Mouse (Mus musculus) heart, adult 2 months (tissue): ENCODE measurements around the gene Clp1. TPM values are rescaled to one million over a fixed set of nuclear protein-coding genes. Genes with fewer than 3 reads are reported as not detected.

Source experiments
- DNase-seq, 2 experiments: peaks; one replicate each; pipeline ENCODE4 v3.0.0; 2021
- H3K27ac ChIP-seq: fragments of 200-600 bp; 2 replicates; pipeline ENCODE4 v1.8.1; 2022
- H3K27me3 ChIP-seq: fragments of 200-500 bp; 2 replicates; pipeline ENCODE4 v1.6.1; 2012; ENCODE audit warnings: mild to moderate bottlenecking, low read length, inconsistent platforms, mixed read lengths; ENCODE audit not compliant: control insufficient read depth, insufficient read depth
- H3K36me3 ChIP-seq: fragments of 200-500 bp; 2 replicates; pipeline ENCODE4 v1.6.1; 2012; ENCODE audit warnings: low read length, inconsistent platforms; ENCODE audit not compliant: control insufficient read depth, insufficient read depth
- H3K4me1 ChIP-seq: fragments of 200-500 bp; 2 replicates; pipeline ENCODE4 v1.6.1; 2011; ENCODE audit warnings: low read length; ENCODE audit not compliant: control insufficient read depth, insufficient read depth
- H3K4me3 ChIP-seq: fragments of 200-600 bp; 2 replicates; pipeline ENCODE4 v1.8.1; 2022
- H3K79me2 ChIP-seq: fragments of 200-500 bp; replicated peaks from 2 replicates; pipeline ENCODE4 v1.6.1; 2012; ENCODE audit warnings: mild to moderate bottlenecking, inconsistent platforms, low read length, moderate library complexity, mixed read lengths; ENCODE audit not compliant: control insufficient read depth, insufficient read depth
- H3K9ac ChIP-seq: fragments of 200-500 bp; 2 replicates; pipeline ENCODE4 v1.6.1; 2012; ENCODE audit warnings: low read depth, mild to moderate bottlenecking, control low read depth, inconsistent platforms, low read length, mixed read lengths
- CTCF ChIP-seq: fragments of 200-600 bp; IDR thresholded peaks from 2 replicates; pipeline ENCODE4 v1.8.1; 2022; ENCODE audit warnings: antibody characterized with exemption, mild to moderate bottlenecking, moderate library complexity
- EP300 ChIP-seq: fragments of 200-500 bp; IDR thresholded peaks from 2 replicates; pipeline ENCODE4 v1.6.1; 2011; ENCODE audit warnings: low read depth, low read length, control low read depth; ENCODE audit not compliant: insufficient read depth
- POLR2A ChIP-seq: fragments of 200-500 bp; IDR thresholded peaks from 2 replicates; pipeline ENCODE4 v1.6.1; 2011; ENCODE audit warnings: mild to moderate bottlenecking, low read depth, low read length, control low read depth; ENCODE audit not compliant: insufficient read depth
- WGBS: fragments of 180-500 bp; shearing (Covaris S2); methylation state at CpG from one replicate; pipeline ENCODE4 v1.1.7; 2018; 5-methylcytosine and 5-hydroxymethylcytosine counted together
- intact Hi-C: fragments of 180-260 bp; cut with DNase I; formaldehyde crosslinking; loops from one replicate; pipeline ENCODE4 v1.15.1; 2025
- microRNA-seq, 2 experiments: library from miRNA; unstranded; fragments of <30 nt; microRNA quantifications; one replicate each; pipeline ENCODE4 v1.2.0; 2021
- polyA plus RNA-seq: library from polyadenylated mRNA; depleted of rRNA; stranded (reverse); fragments of >200 nt; gene quantifications from 2 replicates; pipeline ENCODE4 v1.2.3, GENCODE M21; 2012; rRNA removed
- total RNA-seq, 2 experiments: library from RNA; stranded (reverse); gene quantifications; 2 replicates each; pipeline ENCODE4 v1.2.3; 2021

The Clp1 gene
- total and polyA plus RNA-seq, 3 experiments, result 3.5 to 4.6 (median 4.0) TPM

DNA sequence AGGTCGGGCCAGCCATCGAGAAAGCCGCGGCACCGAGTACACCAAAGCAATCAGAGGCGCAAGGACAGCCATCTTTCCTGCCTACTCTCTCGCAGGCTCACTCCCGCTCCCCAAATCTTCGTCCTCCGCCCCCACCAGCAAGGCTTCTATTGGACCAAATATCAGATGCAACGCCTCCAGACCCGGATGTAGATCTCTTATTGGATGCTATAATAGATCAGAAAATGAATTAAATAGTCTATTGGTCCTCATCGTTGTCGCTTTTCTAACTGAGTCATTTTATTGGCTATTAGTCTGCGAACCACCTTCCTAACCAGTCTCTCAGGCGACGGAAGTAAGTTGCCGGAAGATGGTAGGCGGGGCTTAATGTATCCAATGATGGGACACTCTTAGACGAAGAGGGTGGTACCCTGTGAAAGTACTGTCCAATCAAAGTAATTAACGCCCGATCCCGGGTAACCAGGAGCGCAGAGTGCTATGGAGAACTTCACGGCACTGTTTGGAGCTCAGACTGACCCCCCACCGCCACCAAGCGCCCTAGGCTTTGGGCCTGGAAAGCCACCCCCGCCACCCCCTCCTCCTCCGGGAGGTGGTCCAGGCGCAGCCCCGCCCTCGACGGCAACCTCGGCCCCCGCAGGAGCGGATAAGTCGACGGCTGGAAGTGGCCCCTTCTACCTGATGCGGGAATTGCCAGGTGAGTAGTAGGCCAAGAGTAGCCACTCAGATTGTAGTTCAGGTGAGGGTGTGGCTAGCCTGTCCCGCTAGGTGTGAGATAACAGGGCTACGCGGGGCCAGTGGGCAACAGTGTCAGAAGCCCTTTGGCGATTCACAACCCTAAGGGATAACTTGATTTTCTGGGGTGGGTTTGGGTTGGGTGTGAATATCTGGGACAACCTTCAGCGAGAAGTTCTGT lies 48.9 kb downstream of the Clp1 start, which contains the start of the genes Gm28635 and Med19:
Gene Gm28635 (minus strand): TSS at position 74 of the 913 bp plus-strand sequence.
Gene Med19 (plus strand): TSS at position 435 of the 913 bp plus-strand sequence.
- Histone ChIP-seq H3K9ac (peak within 1 kb of the TSS; percentile 88), H3K4me1 (peaks cover 3% of the 10 kb centered on the region; the same call in 1 of the 2 replicates), H3K27ac (peak within 1 kb of the TSS; percentile 61), H3K79me2 (peaks cover 1% of the 10 kb centered on the region; the same call in 1 of the 2 replicates), H3K27me3 (no peaks in the 10 kb centered on the region), H3K4me3 (peak within 1 kb of the TSS; percentile 88), H3K36me3 (no peaks in the 10 kb centered on the region; the same call in 1 of the 2 replicates)
- under 1% methylated on average over 44 of the region's 44 CpGs for WGBS
- intact Hi-C loops, result loop anchor here (2.0 kb wide), 1 partner anchor 37 kb away; the partner anchor contains the start of gene Zdhhc5
- peak; percentile 83 to 95 for DNase-seq
- TF ChIP-seq CTCF, result no peak
- peak; percentile 69 for TF ChIP-seq POLR2A
- TF ChIP-seq EP300, result 0 out of 2 replicates have a peak, but pooled peaks have one; percentile 21

DNA sequence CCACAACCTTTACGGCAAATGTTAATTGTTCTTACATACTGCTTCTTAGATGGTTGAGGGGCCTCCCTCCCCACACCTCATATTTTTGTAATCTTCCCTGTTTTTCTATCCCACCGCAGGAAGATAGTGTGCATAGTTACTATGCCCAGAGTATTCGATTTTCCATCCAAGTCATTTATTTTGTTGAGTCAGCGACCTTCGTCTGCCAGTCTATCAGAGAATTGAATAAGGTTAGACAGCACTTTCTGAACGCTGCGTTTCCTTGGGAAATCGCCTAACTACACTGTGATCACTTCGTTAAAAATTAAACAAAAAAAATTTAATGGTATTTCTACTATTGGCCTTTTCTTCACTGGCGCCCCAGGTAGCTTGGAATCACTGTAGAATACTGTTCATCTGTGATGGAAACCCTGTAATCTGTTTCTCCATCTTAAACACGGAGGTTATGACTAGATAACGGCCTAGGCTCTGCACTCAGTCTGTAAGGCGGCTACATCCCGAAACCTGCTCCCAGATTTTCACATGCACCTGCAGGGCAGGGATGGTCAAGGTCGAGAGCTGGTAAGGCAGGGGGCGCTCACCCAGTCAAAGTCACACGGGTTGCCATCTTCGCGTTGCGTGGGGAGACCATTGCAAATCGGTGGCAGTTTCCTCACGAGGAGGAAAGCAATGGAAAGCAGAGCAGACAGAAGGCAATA lies 49.7 kb downstream of the Clp1 start:
- DNase-seq, result no peak
- peak overlapping the region; percentile 73 for H3K4me3 ChIP-seq
- H3K4me1 ChIP-seq, result peaks cover 3% of the 10 kb centered on the region; the same call in 1 of the 2 replicates
- H3K9ac ChIP-seq, result peak overlapping the region; percentile 88
- no peaks in the 10 kb centered on the region; the same call in 1 of the 2 replicates for H3K36me3 ChIP-seq
- 6% methylated on average over 22 of the region's 22 CpGs for WGBS
- no peaks in the 10 kb centered on the region for H3K27me3 ChIP-seq
- H3K79me2 ChIP-seq, result peaks cover 1% of the 10 kb centered on the region; the same call in 1 of the 2 replicates
- peak overlapping the region; percentile 7 for H3K27ac ChIP-seq
- intact Hi-C loops, result no loop called here
- TF ChIP-seq EP300 (no peak), POLR2A (no peak), CTCF (peak; percentile 59)

Small RNA genes lying within 50 kb of the gene (microRNA-seq; reads per million reads assigned to microRNA genes)
- 2,956 to 3,985 reads per million in 2 experiments for gene Mir130a

Other genes with a start within 250 kb of the Clp1 start
- 10 to 100 TPM; 53.4 to 61.4 TPM for gene Ctnnd1, start 76.6 kb downstream of the Clp1 start, total RNA-seq
- gene Ctnnd1, start 76.6 kb downstream of the Clp1 start, polyA plus RNA-seq, result 26.5 and 54.5 TPM in 2 replicates
- gene Btbd18, start 68.3 kb downstream of the Clp1 start, total RNA-seq, result not detected
- not detected in 2 replicates for gene Btbd18, start 68.3 kb downstream of the Clp1 start, polyA plus RNA-seq
- 10 to 100 TPM; 21.8 to 28.0 TPM for gene Selenoh, start 56.6 kb downstream of the Clp1 start, total RNA-seq
- 18.0 and 19.6 TPM in 2 replicates for gene Selenoh, start 56.6 kb downstream of the Clp1 start, polyA plus RNA-seq
- gene Gm28635, start 49.3 kb downstream of the Clp1 start, total RNA-seq, result 1 to 10 TPM; 5.8 to 5.9 TPM
- not detected in 2 replicates for gene Gm28635, start 49.3 kb downstream of the Clp1 start, polyA plus RNA-seq
- gene Med19, start 48.9 kb downstream of the Clp1 start, total RNA-seq, result 10 to 100 TPM; 11.5 to 14.2 TPM
- 6.8 and 10.4 TPM in 2 replicates for gene Med19, start 48.9 kb downstream of the Clp1 start, polyA plus RNA-seq
- 100 to 1,000 TPM; 105 to 115 TPM for gene Tmx2, start 48.2 kb downstream of the Clp1 start, total RNA-seq
- 148 and 203 TPM in 2 replicates for gene Tmx2, start 48.2 kb downstream of the Clp1 start, polyA plus RNA-seq
- gene Zdhhc5, start 12.2 kb downstream of the Clp1 start, total RNA-seq, result 10 to 100 TPM; 62.8 to 72.5 TPM
- 47.6 and 61.2 TPM in 2 replicates for gene Zdhhc5, start 12.2 kb downstream of the Clp1 start, polyA plus RNA-seq
- gene Ypel4, start 6.7 kb upstream of the Clp1 start, total RNA-seq, result under 1 TPM; 0.44 to 0.45 TPM
- 1.5 and 1.7 TPM in 2 replicates for gene Ypel4, start 6.7 kb upstream of the Clp1 start, polyA plus RNA-seq
- gene Gm19426, start 16.3 kb upstream of the Clp1 start, total RNA-seq, result 1 to 10 TPM; 1.8 to 2.0 TPM
- gene Gm19426, start 16.3 kb upstream of the Clp1 start, polyA plus RNA-seq, result 1.5 and 1.7 TPM in 2 replicates
- 10 to 100 TPM; 79.7 to 81.5 TPM for gene Serping1, start 48.1 kb upstream of the Clp1 start, total RNA-seq
- gene Serping1, start 48.1 kb upstream of the Clp1 start, polyA plus RNA-seq, result 268 and 301 TPM in 2 replicates
- gene Ube2l6, start 71.5 kb upstream of the Clp1 start, total RNA-seq, result 100 to 1,000 TPM in 1 of 2 experiments, 10 to 100 TPM in 1; 26.5 to 109 TPM
- gene Ube2l6, start 71.5 kb upstream of the Clp1 start, polyA plus RNA-seq, result 42.0 and 131 TPM in 2 replicates
- not detected for gene Smtnl1, start 95.3 kb upstream of the Clp1 start, total RNA-seq
- gene Smtnl1, start 95.3 kb upstream of the Clp1 start, polyA plus RNA-seq, result not detected in 2 replicates
- gene Timm10, start 99.6 kb upstream of the Clp1 start, total RNA-seq, result 100 to 1,000 TPM; 106 to 129 TPM
- gene Timm10, start 99.6 kb upstream of the Clp1 start, polyA plus RNA-seq, result 123 and 136 TPM in 2 replicates
- gene Slc43a1, start 111.5 kb upstream of the Clp1 start, total RNA-seq, result 1 to 10 TPM; 2.1 to 2.3 TPM
- 3.7 and 6.7 TPM in 2 replicates for gene Slc43a1, start 111.5 kb upstream of the Clp1 start, polyA plus RNA-seq
- 1 to 10 TPM; 3.6 to 3.8 TPM for gene Rtn4rl2, start 159.4 kb upstream of the Clp1 start, total RNA-seq
- gene Rtn4rl2, start 159.4 kb upstream of the Clp1 start, polyA plus RNA-seq, result 2.6 and 6.1 TPM in 2 replicates
- gene Slc43a3, start 209.2 kb upstream of the Clp1 start, total RNA-seq, result 10 to 100 TPM; 62.6 to 79.1 TPM
- 101 and 141 TPM in 2 replicates for gene Slc43a3, start 209.2 kb upstream of the Clp1 start, polyA plus RNA-seq